Mouse (Mus musculus): ENCODE measurements around the gene H2-Ob.
"Not testable (repeated sequence)": the region's sequence is repeated elsewhere in the genome, so short reads cannot be mapped to it uniquely, and the experiment has no call there.

Gene H2-Ob

GRCm38 (mm10) chr17:34207866-34208265, 30.8 kb upstream of the H2-Ob start:
- DNase-seq, result no peak

GRCm38 (mm10) chr17:34208421-34208820, 30.3 kb upstream of the H2-Ob start:
- DNase-seq, result no peak

- no peak for DNase-seq
Observed at GRCm38 (mm10) chr17:34209680-34210079, 29.0 kb upstream of the H2-Ob start.

GRCm38 (mm10) chr17:34210599-34210998, 28.1 kb upstream of the H2-Ob start:
- no peak for DNase-seq

- DNase-seq, result no peak
Observed at GRCm38 (mm10) chr17:34211746-34212365, 26.8 kb upstream of the H2-Ob start.

- no peak for DNase-seq
Observed at GRCm38 (mm10) chr17:34213936-34214335, 24.8 kb upstream of the H2-Ob start.

- no peak for DNase-seq
Observed at GRCm38 (mm10) chr17:34215176-34215575, 23.5 kb upstream of the H2-Ob start.

GRCm38 (mm10) chr17:34217216-34217928, 21.3 kb upstream of the H2-Ob start:
- no peak for DNase-seq

- no peak for DNase-seq
Observed at GRCm38 (mm10) chr17:34217986-34218385, 20.7 kb upstream of the H2-Ob start.

- DNase-seq, result peak; percentile 93
Observed at GRCm38 (mm10) chr17:34218675-34219074, 20.0 kb upstream of the H2-Ob start.

GRCm38 (mm10) chr17:34219096-34219495, 19.6 kb upstream of the H2-Ob start:
- peak; percentile 52 for DNase-seq

- DNase-seq, result not testable (repeated sequence)
Observed at GRCm38 (mm10) chr17:34219801-34220200, 18.9 kb upstream of the H2-Ob start.

GRCm38 (mm10) chr17:34220401-34220800, 18.3 kb upstream of the H2-Ob start:
- DNase-seq, result not testable (repeated sequence)

GRCm38 (mm10) chr17:34224816-34225215, 13.9 kb upstream of the H2-Ob start:
- DNase-seq, result peak; percentile 34

- no peak for DNase-seq
Observed at GRCm38 (mm10) chr17:34225426-34225825, 13.3 kb upstream of the H2-Ob start.

GRCm38 (mm10) chr17:34225911-34226310, 12.8 kb upstream of the H2-Ob start:
- not testable (repeated sequence) for DNase-seq

- not testable (repeated sequence) for DNase-seq
Observed at GRCm38 (mm10) chr17:34230971-34231370, 7.7 kb upstream of the H2-Ob start.

GRCm38 (mm10) chr17:34232021-34232420, 6.7 kb upstream of the H2-Ob start:
- DNase-seq, result not testable (repeated sequence)

- DNase-seq, result peak; percentile 71
Observed at GRCm38 (mm10) chr17:34234926-34235325, 3.8 kb upstream of the H2-Ob start.

GRCm38 (mm10) chr17:34236691-34237090, 2.0 kb upstream of the H2-Ob start:
- DNase-seq, result no peak

- no peak for DNase-seq
Observed at GRCm38 (mm10) chr17:34237741-34238140, 962 bp upstream of the H2-Ob start.

GRCm38 (mm10) chr17:34239601-34240041, 918 bp downstream of the H2-Ob start:
- DNase-seq, result no peak

- no peak for DNase-seq
Observed at GRCm38 (mm10) chr17:34240366-34240765, 1.7 kb downstream of the H2-Ob start.

GRCm38 (mm10) chr17:34240916-34241315, 2.2 kb downstream of the H2-Ob start:
- no peak for DNase-seq

Data from kidney, adult 11 months (tissue).